Mouse (Mus musculus) hindbrain, embryonic 16.5 days (tissue): ENCODE measurements at regions not wholly inside any gene's neighbourhood (a gene's known extent, or its start where the extent isn't known, plus 50 kb on each side); places are given as distances from the start of the nearest gene placed in this dataset.

Experiments used
- ATAC-seq: fragments of 200-750 bp; cut with Nextera tagmentation; 2 replicates; pipeline ENCODE4 v1.8.0; 2017; ENCODE audit warnings: moderate TSS enrichment, moderate library complexity
- H3K27ac ChIP-seq: fragments of 300-500 bp; sonication (generic); 2 replicates; pipeline ENCODE4 v1.5.1; 2014; ENCODE audit warnings: low read depth, mild to moderate bottlenecking, control low read depth, low read length, moderate library complexity
- H3K27me3 ChIP-seq: fragments of 300-500 bp; sonication (generic); replicated peaks from 2 replicates; pipeline ENCODE4 v1.6.1; 2014; ENCODE audit warnings: low read length; ENCODE audit not compliant: control insufficient read depth, insufficient read depth
- H3K36me3 ChIP-seq: fragments of 300-500 bp; sonication (generic); 2 replicates; pipeline ENCODE4 v1.6.1; 2014; ENCODE audit warnings: mild to moderate bottlenecking, low read length, moderate library complexity, mixed read lengths; ENCODE audit not compliant: control insufficient read depth, insufficient read depth
- H3K4me1 ChIP-seq: fragments of 300-500 bp; sonication (generic); 2 replicates; pipeline ENCODE4 v1.6.1; 2014; ENCODE audit warnings: low read depth, low read length; ENCODE audit not compliant: control insufficient read depth, insufficient read depth
- H3K4me2 ChIP-seq: fragments of 300-500 bp; sonication (generic); 2 replicates; pipeline ENCODE4 v1.6.1; 2014; ENCODE audit warnings: mild to moderate bottlenecking, low read length, control low read depth, moderate library complexity
- H3K4me3 ChIP-seq: fragments of 300-500 bp; sonication (generic); 2 replicates; pipeline ENCODE4 v1.5.1; 2014; ENCODE audit warnings: mild to moderate bottlenecking, low read length, control low read depth, moderate library complexity
- H3K9ac ChIP-seq: fragments of 300-500 bp; sonication (generic); 2 replicates; pipeline ENCODE4 v1.6.1; 2014; ENCODE audit warnings: low read depth, mild to moderate bottlenecking, control low read depth, low read length, moderate library complexity
- H3K9me3 ChIP-seq: fragments of 300-500 bp; sonication (generic); 2 replicates; pipeline ENCODE4 v1.6.1; 2014; ENCODE audit warnings: mild to moderate bottlenecking, low read length, moderate library complexity; ENCODE audit not compliant: control insufficient read depth
- WGBS: fragments of 180-500 bp; shearing (Covaris S2); extraction: QIAGEN DNeasy Blood & Tissue Kit; methylation state at CpG from one replicate; pipeline ENCODE4 v1.1.7; 2014; 5-methylcytosine and 5-hydroxymethylcytosine counted together

DNA sequence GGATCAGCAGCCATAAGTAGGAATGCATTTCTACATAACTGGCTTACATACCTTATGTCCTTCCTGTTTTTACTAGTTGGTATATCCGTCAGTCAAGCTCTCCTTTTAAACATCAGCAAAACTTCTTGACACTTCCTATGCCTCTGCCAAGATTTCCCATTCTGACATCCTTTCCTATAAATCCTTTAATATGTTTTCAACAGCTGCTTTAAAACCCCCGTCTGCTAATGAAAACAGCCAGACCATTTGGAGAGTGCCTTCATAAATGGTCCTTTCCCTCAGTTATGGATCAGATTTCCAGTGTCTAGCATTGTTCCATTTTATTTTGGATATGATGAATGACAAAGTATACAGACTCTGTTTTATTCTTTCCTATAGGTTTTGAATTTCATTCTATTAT, 270.7 kb upstream of the Rgmb start:
- Histone ChIP-seq H3K9me3 (no peaks in the 10 kb centered on the region), H3K9ac (no peak overlapping the region), H3K4me3 (no peak overlapping the region), H3K27me3 (no peaks in the 10 kb centered on the region), H3K36me3 (no peaks in the 10 kb centered on the region), H3K27ac (no peak overlapping the region), H3K4me1 (no peaks in the 10 kb centered on the region), H3K4me2 (no peak overlapping the region)
- ATAC-seq, result no peak
- 74% methylated on average over 2 of the region's 2 CpGs for WGBS

DNA sequence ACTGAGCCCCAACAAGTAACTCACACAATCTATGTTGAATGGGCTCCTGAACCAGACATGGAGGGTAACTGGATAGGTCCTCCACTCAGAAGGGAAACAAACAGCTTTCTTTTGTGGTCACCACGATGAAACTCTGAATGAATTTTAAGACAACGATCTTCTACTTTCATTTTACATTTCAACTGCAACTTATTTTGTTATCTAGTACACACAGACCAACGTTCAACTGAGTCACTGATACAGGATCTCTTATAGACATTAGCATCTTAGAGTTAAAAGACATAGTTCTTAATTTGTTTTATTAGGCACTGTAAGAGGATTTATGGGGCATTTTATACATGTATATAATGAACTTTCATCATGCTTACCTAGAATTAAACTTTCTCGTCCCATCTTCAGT, 262.1 kb upstream of the Rgmb start:
- H3K4me2 ChIP-seq, result no peak overlapping the region
- peaks cover 2% of the 10 kb centered on the region; the same call in 1 of the 2 replicates for H3K4me1 ChIP-seq
- H3K36me3 ChIP-seq, result no peaks in the 10 kb centered on the region
- H3K27me3 ChIP-seq, result no peaks in the 10 kb centered on the region
- H3K27ac ChIP-seq, result no peak overlapping the region
- WGBS, result 85% methylated on average over 4 of the region's 4 CpGs
- ATAC-seq, result no peak
- H3K9me3 ChIP-seq, result no peaks in the 10 kb centered on the region
- no peak overlapping the region for H3K9ac ChIP-seq
- no peak overlapping the region for H3K4me3 ChIP-seq

DNA sequence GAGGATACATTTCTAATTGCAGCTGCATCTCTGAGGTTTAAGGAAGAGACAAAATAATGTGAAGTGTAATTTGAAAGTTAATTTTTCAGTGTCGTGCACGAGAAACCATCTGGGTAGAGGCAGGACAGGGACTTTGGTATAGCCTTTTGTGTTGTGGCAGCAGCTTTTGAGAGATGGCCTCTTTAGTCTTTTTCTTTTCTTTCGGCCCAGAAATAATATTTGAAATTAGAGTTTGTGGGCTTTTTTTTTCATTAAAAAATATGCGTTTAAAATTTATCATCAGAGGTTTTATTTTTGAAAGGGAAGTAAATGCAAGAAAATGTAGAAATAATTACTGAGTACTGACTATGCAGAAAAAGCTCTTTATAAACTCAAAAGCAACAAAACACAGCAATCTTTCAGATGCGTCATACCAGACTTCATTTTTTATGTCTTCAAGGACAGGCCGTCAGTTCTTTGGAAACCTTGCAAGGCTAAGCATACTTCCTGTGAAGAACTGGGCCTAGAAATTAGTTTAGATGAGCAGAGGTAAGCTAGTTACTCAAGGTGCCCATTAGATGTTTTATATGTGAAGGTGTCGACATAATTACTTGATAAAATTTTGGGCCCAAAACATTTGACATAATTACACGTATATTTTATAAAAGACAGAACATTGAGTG, 258.9 kb upstream of the Rgmb start:
- ATAC-seq, result peak; percentile 48; the same call in 1 of the 2 replicates
- peaks cover 2% of the 10 kb centered on the region; the same call in 1 of the 2 replicates for H3K4me1 ChIP-seq
- H3K4me2 ChIP-seq, result no peak overlapping the region
- no peaks in the 10 kb centered on the region for H3K27me3 ChIP-seq
- H3K36me3 ChIP-seq, result no peaks in the 10 kb centered on the region
- no peak overlapping the region for H3K27ac ChIP-seq
- H3K4me3 ChIP-seq, result no peak overlapping the region
- 56% methylated on average over 8 of the region's 8 CpGs for WGBS
- no peak overlapping the region for H3K9ac ChIP-seq
- no peaks in the 10 kb centered on the region for H3K9me3 ChIP-seq

DNA sequence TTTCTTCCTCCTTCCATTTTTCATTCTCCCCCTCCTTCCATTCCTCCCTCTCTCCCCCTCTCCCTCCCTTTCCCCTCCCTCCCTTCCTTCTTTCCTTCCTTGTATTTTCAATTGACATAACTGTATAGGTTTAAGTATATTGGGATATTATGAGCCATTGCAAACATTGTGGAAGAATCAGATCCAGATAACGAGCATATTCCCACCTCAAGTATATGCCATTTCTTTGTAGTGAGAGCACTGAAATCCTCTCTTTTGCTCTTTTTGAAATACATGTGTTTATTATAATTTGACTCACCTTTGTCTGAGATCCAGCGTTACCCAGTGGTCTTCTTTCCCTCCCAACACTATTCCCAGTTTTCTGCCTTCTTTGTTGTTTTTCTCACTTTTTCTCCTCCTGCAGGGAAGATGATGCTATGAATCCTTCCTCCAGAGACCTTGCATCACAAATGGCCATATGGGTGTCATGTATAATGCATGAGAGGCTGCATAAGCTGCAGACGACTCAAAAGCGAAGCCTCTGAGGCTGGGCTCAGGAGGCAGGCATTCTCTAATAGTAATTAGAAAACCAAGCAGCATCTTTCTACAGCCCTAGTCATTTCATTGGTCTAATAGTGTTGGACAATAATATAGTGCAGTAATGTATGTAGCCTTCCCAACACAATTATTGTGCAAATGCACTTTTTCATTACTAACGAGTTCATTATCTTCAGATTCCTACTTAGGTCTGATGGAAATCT, 258.2 kb upstream of the Rgmb start:
- 18% methylated on average over 5 of the region's 5 CpGs for WGBS
- Histone ChIP-seq H3K36me3 (no peaks in the 10 kb centered on the region), H3K27ac (0 out of 2 replicates have a peak overlapping the region, but pooled peaks have one; percentile 24), H3K4me1 (peaks cover 2% of the 10 kb centered on the region; the same call in 1 of the 2 replicates), H3K9me3 (no peaks in the 10 kb centered on the region), H3K9ac (no peak overlapping the region), H3K4me2 (peak overlapping the region; percentile 18), H3K4me3 (no peak overlapping the region), H3K27me3 (no peaks in the 10 kb centered on the region)
- peak; percentile 92 for ATAC-seq

DNA sequence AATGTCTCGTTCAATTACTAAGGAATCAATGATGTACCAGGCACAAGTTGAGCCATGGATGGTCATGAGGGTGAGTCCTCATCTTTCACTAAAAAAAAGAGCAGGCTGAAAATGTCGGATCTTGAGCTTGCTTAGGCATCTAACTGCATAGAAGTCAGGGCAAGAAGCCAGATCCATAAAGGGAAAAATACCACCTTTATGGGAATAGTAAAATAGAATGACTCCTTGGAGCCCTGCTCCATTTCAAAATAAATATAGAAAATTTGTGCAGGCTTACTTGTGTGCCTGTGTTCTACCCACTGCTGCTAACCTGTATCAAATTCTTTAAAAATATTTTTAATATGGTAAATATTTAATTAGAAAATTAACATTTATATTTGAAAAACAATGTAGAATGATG, 256.2 kb upstream of the Rgmb start:
- Histone ChIP-seq H3K9ac (no peak overlapping the region), H3K36me3 (no peaks in the 10 kb centered on the region), H3K4me2 (no peak overlapping the region), H3K4me1 (peaks cover 2% of the 10 kb centered on the region; the same call in 1 of the 2 replicates), H3K27me3 (no peaks in the 10 kb centered on the region), H3K4me3 (no peak overlapping the region), H3K9me3 (no peaks in the 10 kb centered on the region), H3K27ac (no peak overlapping the region)
- 73% methylated on average over 2 of the region's 2 CpGs for WGBS
- ATAC-seq, result no peak

DNA sequence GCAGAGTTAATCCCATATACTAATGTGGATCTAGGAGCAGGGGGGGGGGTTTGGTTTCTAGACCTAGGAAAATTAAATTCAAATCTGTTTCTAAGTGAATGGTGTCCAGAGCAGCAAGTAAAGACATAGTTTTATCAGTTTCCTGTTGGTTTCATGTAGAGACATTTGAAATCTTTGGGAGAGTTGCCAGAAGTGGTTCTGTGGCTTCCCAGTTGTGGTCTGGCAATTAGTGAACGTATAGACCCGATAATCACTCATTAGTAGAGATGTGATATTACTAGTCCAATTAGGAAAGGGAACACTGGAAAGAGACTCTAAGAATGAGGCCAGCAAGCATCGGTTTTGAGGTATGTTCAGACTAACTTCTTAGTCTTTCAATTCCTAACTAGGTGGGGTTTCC, 252.0 kb upstream of the Rgmb start:
- no peaks in the 10 kb centered on the region for H3K4me1 ChIP-seq
- H3K9ac ChIP-seq, result no peak overlapping the region
- ATAC-seq, result no peak
- no peak overlapping the region for H3K27ac ChIP-seq
- 73% methylated on average over 3 of the region's 3 CpGs for WGBS
- H3K27me3 ChIP-seq, result no peaks in the 10 kb centered on the region
- H3K4me2 ChIP-seq, result no peak overlapping the region
- no peak overlapping the region for H3K4me3 ChIP-seq
- H3K9me3 ChIP-seq, result no peaks in the 10 kb centered on the region
- H3K36me3 ChIP-seq, result no peaks in the 10 kb centered on the region

DNA sequence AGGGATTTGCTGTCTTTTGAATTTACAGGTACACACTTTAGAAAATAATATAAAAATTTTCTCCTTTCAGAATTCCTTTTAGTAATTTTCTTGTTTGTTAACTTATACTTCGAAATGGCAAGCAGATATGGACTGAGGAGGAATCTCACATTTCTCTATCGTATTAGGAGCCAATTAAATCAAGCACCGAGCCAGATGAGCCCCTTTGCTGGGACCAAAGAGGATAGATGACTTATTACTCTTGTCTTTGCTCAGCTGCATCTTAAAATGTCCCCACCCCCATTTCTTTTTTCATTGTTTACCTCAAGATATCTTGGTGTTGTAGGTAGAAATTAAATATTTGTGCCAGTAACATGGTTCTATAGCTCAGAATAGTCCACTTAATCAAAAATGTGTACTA, 247.7 kb upstream of the Rgmb start:
- no peak overlapping the region for H3K4me2 ChIP-seq
- H3K9ac ChIP-seq, result no peak overlapping the region
- H3K27me3 ChIP-seq, result no peaks in the 10 kb centered on the region
- WGBS, result 48% methylated on average over 3 of the region's 3 CpGs
- H3K4me3 ChIP-seq, result no peak overlapping the region
- H3K36me3 ChIP-seq, result no peaks in the 10 kb centered on the region
- no peak for ATAC-seq
- H3K27ac ChIP-seq, result no peak overlapping the region
- H3K9me3 ChIP-seq, result no peaks in the 10 kb centered on the region
- H3K4me1 ChIP-seq, result no peaks in the 10 kb centered on the region

DNA sequence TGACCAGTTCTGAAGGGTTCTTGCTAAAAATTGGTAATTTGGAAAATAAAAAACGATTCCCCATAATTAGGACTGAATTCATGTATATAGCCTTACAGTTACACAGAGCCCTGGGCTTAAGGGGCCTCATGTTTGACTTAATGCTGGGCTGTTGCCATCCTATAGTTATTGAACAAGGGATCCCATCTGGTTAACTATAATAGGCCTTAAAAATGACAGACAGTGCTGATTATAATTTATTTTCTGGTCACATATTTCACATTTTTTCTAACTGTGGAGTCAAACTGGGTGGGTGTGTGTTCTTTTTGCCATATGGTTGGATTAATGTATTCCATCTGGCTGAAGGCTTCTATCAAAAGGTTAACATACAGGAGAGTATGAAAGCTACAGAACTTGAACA, 238.5 kb upstream of the Rgmb start:
- no peak overlapping the region for H3K9ac ChIP-seq
- no peak for ATAC-seq
- H3K9me3 ChIP-seq, result no peaks in the 10 kb centered on the region
- 45% methylated on average over 1 of the region's 1 CpGs for WGBS
- H3K4me2 ChIP-seq, result no peak overlapping the region
- no peak overlapping the region for H3K27ac ChIP-seq
- H3K4me1 ChIP-seq, result no peaks in the 10 kb centered on the region
- no peak overlapping the region for H3K4me3 ChIP-seq
- no peaks in the 10 kb centered on the region for H3K27me3 ChIP-seq
- H3K36me3 ChIP-seq, result no peaks in the 10 kb centered on the region

DNA sequence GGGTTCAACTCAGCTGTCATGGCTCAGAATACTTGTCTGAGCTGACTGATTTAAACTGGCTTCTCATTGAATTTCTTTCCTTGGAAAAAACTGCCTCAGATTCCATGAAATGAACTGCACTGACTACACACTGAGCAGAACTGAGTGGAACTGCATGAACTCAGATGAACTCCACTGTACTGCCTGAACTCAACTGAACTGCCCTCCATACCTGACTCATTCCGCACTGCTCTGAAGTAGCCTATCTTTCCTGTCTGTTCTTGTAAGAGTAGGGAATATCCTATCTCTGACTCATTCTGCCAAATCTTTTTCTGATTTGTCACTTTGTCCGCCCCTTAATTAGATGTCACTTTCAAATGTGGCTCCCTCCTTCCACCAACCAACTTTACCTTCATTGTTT, 237.0 kb upstream of the Rgmb start:
- Histone ChIP-seq H3K27me3 (no peaks in the 10 kb centered on the region), H3K4me2 (no peak overlapping the region), H3K4me3 (no peak overlapping the region), H3K9me3 (no peaks in the 10 kb centered on the region), H3K27ac (no peak overlapping the region), H3K36me3 (no peaks in the 10 kb centered on the region), H3K4me1 (no peaks in the 10 kb centered on the region), H3K9ac (no peak overlapping the region)
- no peak for ATAC-seq
- WGBS, result 88% methylated on average over 2 of the region's 2 CpGs
